Mouse (Mus musculus) testis, adult 2 months (tissue): Measurements from ENCODE around the gene BC051019.

Source experiments
- CTCF ChIP-seq: fragments of 200-500 bp; IDR thresholded peaks from 2 replicates; pipeline ENCODE4 v1.5.1; 2012; ENCODE audit warnings: low read depth, mild to moderate bottlenecking, inconsistent platforms, low read length, moderate library complexity; ENCODE audit not compliant: control insufficient read depth, insufficient read depth, insufficient replicate concordance
- POLR2A ChIP-seq: fragments of 200-500 bp; IDR thresholded peaks from 2 replicates; pipeline ENCODE4 v1.6.1; 2012; ENCODE audit warnings: low read depth, mild to moderate bottlenecking, inconsistent platforms, low read length, moderate library complexity; ENCODE audit not compliant: control insufficient read depth

- no peak for TF ChIP-seq CTCF
- no peak for TF ChIP-seq POLR2A
Measured at GRCm38 (mm10) chr7:109690961-109691360, 32.7 kb downstream of the BC051019 start.
